Mouse (Mus musculus): ENCODE data around the gene Parp9. TPM values are rescaled to one million over a fixed set of nuclear protein-coding genes. Genes with fewer than 3 reads are reported as not detected.

Parp9 gene
- polyA plus RNA-seq, 1 experiment from 2014 or later, result 3.1 TPM

DNA sequence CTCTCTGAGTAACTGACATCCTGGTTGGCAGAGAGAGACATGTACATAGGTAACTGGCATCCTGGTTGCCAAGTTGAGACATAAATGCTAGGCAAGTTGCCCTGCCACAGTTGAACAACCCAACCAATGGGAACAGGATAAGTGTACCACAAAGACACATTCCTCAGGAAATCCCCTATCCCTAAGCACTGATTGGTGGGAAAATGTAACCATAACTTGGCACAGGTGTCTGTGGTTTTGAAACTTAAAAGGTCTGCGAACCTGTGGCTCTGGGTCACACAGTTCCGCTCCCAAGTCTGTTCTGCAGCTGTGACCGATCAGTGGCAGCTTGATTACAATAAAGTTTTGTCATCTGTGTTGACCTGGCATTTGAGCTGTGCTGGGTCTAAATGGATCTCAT lies 32.9 kb upstream of the Parp9 start:
- no peaks in the 10 kb centered on the region for H3K4me1 ChIP-seq (ENCODE audit: control insufficient read depth, insufficient read depth, low read length)
- H3K4me2 ChIP-seq (ENCODE audit: low read depth), result no peak overlapping the region
- WGBS, result 91% methylated on average over 3 of the region's 3 CpGs

DNA sequence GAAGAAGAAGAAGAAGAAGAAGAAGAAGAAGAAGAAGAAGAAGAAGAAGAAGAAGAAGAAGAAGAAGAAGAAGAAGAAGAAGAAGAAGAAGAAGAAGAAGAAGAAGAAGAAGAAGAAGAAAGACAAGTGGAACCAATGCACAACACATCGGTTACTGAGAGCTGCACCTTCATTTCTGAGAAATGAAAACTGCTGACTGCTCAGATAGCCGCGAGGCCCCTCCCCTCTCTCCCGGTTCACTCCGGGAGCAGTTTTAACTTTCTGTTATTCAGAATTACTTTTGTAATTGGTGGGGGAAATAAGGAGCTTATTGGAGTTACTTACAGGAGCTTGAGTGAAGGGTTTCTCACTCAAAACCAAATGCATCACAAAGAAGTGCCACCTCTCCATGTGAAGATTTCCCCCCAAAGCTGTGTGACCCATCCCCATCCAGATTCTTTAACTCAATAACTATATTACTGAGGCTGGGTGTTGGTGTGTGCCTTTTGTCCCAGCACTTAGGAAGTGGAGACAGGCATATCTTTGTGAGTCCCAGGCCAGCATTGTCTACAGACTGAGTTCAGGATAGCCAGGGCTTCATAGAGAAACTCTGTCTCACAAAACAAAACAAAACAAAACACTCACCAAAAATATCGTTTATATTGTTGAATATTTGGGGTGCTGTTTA lies 32.3 kb upstream of the Parp9 start:
- H3K4me3 ChIP-seq (ENCODE audit: low read depth, low read length), result no peak overlapping the region
- H3K27me3 ChIP-seq (ENCODE audit: control insufficient read depth, insufficient read depth, low read length), result no peaks in the 10 kb centered on the region
- ATAC-seq (ENCODE audit: insufficient read depth, low FRiP score, low TSS enrichment) (no peak), DNase-seq (ENCODE audit: low spot score) (no peak)
- H3K36me3 ChIP-seq (ENCODE audit: control insufficient read depth, insufficient read depth, low read length), result no peaks in the 10 kb centered on the region
- H3K9ac ChIP-seq (ENCODE audit: low read length), result no peak overlapping the region
- no peaks in the 10 kb centered on the region for H3K9me3 ChIP-seq (ENCODE audit: control insufficient read depth, low read length)
- H3K4me1 ChIP-seq (ENCODE audit: control insufficient read depth, insufficient read depth, low read length), result no peaks in the 10 kb centered on the region
- no peak overlapping the region for H3K27ac ChIP-seq (ENCODE audit: low read depth, low read length)
- H3K4me2 ChIP-seq (ENCODE audit: low read depth), result no peak overlapping the region
- 88% methylated on average over 6 of the region's 6 CpGs for WGBS

More for the DNA sequence above, 32.9 kb upstream of the Parp9 start:
- DNase-seq (ENCODE audit: low spot score) (no peak), ATAC-seq (ENCODE audit: insufficient read depth, low FRiP score, low TSS enrichment) (no peak)
- Histone ChIP-seq H3K4me3 (ENCODE audit: low read depth, low read length) (no peak overlapping the region), H3K27ac (ENCODE audit: low read depth, low read length) (no peak overlapping the region), H3K27me3 (ENCODE audit: control insufficient read depth, insufficient read depth, low read length) (no peaks in the 10 kb centered on the region), H3K9me3 (ENCODE audit: control insufficient read depth, low read length) (no peaks in the 10 kb centered on the region), H3K36me3 (ENCODE audit: control insufficient read depth, insufficient read depth, low read length) (no peaks in the 10 kb centered on the region), H3K9ac (ENCODE audit: low read length) (no peak overlapping the region)

DNA sequence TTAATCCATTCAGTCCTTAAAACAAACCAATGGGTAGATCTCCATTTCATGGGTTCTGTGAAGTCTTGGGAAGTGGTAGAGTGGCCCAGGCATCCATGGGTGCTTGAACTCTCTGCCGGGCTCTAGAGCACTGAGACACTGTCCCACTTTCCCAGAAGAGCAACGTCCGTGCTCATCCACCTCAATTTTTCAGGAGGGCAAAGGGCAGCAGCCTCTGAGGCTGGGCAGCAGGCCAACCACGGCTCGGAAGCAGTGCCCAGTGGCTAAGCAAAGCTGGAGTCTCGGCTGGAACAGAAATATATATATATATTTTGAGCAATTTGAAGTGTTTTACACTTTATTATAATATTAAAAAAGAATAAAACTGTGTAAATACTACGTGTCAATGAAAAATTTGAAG lies 31.4 kb upstream of the Parp9 start:
- H3K36me3 ChIP-seq (ENCODE audit: control insufficient read depth, insufficient read depth, low read length), result no peaks in the 10 kb centered on the region
- DNase-seq (ENCODE audit: low spot score), result no peak
- no peak overlapping the region for H3K9ac ChIP-seq (ENCODE audit: low read length)
- 85% methylated on average over 7 of the region's 7 CpGs for WGBS
- no peaks in the 10 kb centered on the region for H3K27me3 ChIP-seq (ENCODE audit: control insufficient read depth, insufficient read depth, low read length)
- H3K4me2 ChIP-seq (ENCODE audit: low read depth), result no peak overlapping the region
- no peak overlapping the region for H3K27ac ChIP-seq (ENCODE audit: low read depth, low read length)
- no peaks in the 10 kb centered on the region for H3K9me3 ChIP-seq (ENCODE audit: control insufficient read depth, low read length)
- ATAC-seq (ENCODE audit: insufficient read depth, low FRiP score, low TSS enrichment), result no peak
- H3K4me3 ChIP-seq (ENCODE audit: low read depth, low read length), result no peak overlapping the region
- no peaks in the 10 kb centered on the region for H3K4me1 ChIP-seq (ENCODE audit: control insufficient read depth, insufficient read depth, low read length)

DNA sequence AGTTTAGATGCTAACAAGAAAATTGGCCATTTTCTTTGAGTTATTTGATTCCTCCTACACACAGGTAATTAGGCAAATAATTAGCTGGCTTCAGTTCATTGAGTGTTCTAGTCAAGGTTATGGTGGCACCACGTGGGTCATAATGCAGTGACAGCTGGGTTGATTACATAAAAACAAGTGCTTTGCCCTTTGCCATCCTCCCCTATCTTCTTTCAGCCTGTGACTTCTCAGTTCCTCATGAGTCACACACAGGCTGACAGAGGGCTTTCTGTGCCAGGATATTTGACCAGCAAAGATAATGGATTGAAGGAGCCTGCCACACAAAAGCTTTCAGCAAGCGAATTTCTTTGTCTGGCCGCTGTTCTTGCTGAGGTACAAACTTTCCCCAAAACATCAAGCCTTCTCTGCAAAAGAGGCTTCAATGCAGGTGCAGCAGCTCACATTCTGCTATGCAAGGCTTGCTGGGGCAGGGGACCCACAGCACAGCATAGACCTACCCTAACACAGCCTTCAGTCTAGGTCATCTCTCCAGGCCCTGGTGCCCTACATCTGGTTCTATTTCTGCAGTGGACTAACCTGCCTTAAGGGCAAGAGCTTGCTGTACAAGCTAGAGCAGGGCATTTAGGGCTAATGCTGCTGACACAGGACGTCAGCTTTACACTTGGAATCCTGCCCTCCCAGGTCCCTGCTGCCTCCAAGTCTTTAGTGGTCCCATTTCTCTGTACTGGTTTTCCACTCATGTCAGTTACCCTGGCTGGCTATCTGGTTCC lies 30.7 kb upstream of the Parp9 start:
- Histone ChIP-seq H3K27me3 (ENCODE audit: control insufficient read depth, insufficient read depth, low read length) (no peaks in the 10 kb centered on the region), H3K4me2 (ENCODE audit: low read depth) (no peak overlapping the region), H3K36me3 (ENCODE audit: control insufficient read depth, insufficient read depth, low read length) (no peaks in the 10 kb centered on the region), H3K27ac (ENCODE audit: low read depth, low read length) (no peak overlapping the region), H3K9me3 (ENCODE audit: control insufficient read depth, low read length) (no peaks in the 10 kb centered on the region), H3K4me3 (ENCODE audit: low read depth, low read length) (no peak overlapping the region), H3K9ac (ENCODE audit: low read length) (no peak overlapping the region), H3K4me1 (ENCODE audit: control insufficient read depth, insufficient read depth, low read length) (no peaks in the 10 kb centered on the region)
- DNase-seq (ENCODE audit: low spot score) (no peak), ATAC-seq (ENCODE audit: insufficient read depth, low FRiP score, low TSS enrichment) (no peak)
- 71% methylated on average over 4 of the region's 4 CpGs for WGBS

DNA sequence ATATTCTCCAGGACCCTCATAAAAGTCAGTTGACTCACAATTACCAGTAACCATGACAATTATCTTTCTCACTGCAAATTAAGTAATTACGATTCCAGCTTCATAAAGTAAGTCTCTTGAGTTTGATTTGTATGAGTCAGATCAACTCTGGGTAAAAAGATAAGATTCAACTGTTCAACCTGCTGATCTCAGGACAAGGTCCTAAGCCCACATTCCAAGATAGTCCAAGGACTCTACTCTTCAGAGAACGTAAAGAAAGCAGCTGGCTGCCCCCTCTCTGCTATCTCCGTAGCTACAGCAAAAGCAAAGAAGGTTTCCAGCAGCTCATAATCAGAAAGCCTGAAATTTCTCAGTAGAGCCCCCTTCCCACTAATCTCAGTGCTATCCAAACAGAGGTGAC lies 26.8 kb upstream of the Parp9 start:
- WGBS, result 86% methylated on average over 3 of the region's 3 CpGs
- Histone ChIP-seq H3K9me3 (ENCODE audit: control insufficient read depth, low read length) (no peaks in the 10 kb centered on the region), H3K36me3 (ENCODE audit: control insufficient read depth, insufficient read depth, low read length) (no peaks in the 10 kb centered on the region), H3K4me1 (ENCODE audit: control insufficient read depth, insufficient read depth, low read length) (no peaks in the 10 kb centered on the region), H3K27ac (ENCODE audit: low read depth, low read length) (no peak overlapping the region), H3K4me3 (ENCODE audit: low read depth, low read length) (no peak overlapping the region), H3K27me3 (ENCODE audit: control insufficient read depth, insufficient read depth, low read length) (no peaks in the 10 kb centered on the region), H3K9ac (ENCODE audit: low read length) (no peak overlapping the region), H3K4me2 (ENCODE audit: low read depth) (no peak overlapping the region)
- no peak for DNase-seq (ENCODE audit: low spot score)
- ATAC-seq (ENCODE audit: insufficient read depth, low FRiP score, low TSS enrichment), result no peak

DNA sequence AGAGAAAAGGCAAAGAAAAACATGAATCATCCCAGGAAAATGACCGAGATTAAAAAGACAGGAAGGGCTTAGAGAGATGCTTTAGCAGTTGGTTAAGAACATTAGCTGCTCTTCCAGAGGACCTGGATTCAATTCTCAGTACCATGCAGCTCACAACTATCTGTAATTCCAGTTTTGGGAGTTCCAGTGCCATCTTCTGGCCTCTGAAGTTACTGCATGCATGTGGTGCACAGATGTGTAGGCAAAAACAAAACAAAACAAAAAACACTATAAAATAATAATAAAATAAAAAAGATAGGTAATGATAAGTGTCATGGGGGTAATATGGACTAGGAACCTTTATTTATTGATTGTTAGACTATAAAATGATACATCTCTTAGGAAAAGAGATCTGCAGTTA lies 24.7 kb upstream of the Parp9 start:
- H3K4me1 ChIP-seq (ENCODE audit: control insufficient read depth, insufficient read depth, low read length), result no peaks in the 10 kb centered on the region
- H3K36me3 ChIP-seq (ENCODE audit: control insufficient read depth, insufficient read depth, low read length), result no peaks in the 10 kb centered on the region
- no peaks in the 10 kb centered on the region for H3K9me3 ChIP-seq (ENCODE audit: control insufficient read depth, low read length)
- no peak overlapping the region for H3K27ac ChIP-seq (ENCODE audit: low read depth, low read length)
- DNase-seq (ENCODE audit: low spot score), result peak; percentile 20
- H3K4me2 ChIP-seq (ENCODE audit: low read depth), result no peak overlapping the region
- H3K9ac ChIP-seq (ENCODE audit: low read length), result no peak overlapping the region
- no peak for ATAC-seq (ENCODE audit: insufficient read depth, low FRiP score, low TSS enrichment)
- no peak overlapping the region for H3K4me3 ChIP-seq (ENCODE audit: low read depth, low read length)
- no peaks in the 10 kb centered on the region for H3K27me3 ChIP-seq (ENCODE audit: control insufficient read depth, insufficient read depth, low read length)
- WGBS, result 78% methylated on average over 1 of the region's 1 CpGs

DNA sequence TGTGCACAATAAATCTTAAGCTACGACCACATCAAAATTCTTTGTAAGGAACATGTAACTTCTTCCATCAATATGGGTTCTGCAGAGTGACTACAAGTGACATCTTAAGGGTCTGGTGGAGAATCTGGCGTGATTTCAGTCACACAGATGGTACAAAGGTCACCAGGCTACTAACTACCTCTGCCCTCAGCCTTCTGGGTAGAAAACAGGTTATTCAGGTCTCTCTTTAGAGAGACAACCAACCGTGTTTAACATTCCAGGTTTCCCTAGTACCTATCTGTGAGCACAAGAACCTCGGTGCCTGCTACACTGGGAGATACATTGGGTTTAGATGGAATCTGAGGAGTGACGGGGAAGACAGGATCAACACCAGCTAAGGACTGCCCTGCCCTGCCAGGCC lies 24.0 kb upstream of the Parp9 start:
- DNase-seq (ENCODE audit: low spot score), result no peak
- H3K4me1 ChIP-seq (ENCODE audit: control insufficient read depth, insufficient read depth, low read length), result no peaks in the 10 kb centered on the region
- no peak overlapping the region for H3K27ac ChIP-seq (ENCODE audit: low read depth, low read length)
- ATAC-seq (ENCODE audit: insufficient read depth, low FRiP score, low TSS enrichment), result no peak
- H3K9ac ChIP-seq (ENCODE audit: low read length), result no peak overlapping the region
- no peak overlapping the region for H3K4me2 ChIP-seq (ENCODE audit: low read depth)
- H3K4me3 ChIP-seq (ENCODE audit: low read depth, low read length), result no peak overlapping the region
- WGBS, result 71% methylated on average over 5 of the region's 5 CpGs
- no peaks in the 10 kb centered on the region for H3K27me3 ChIP-seq (ENCODE audit: control insufficient read depth, insufficient read depth, low read length)
- no peaks in the 10 kb centered on the region for H3K9me3 ChIP-seq (ENCODE audit: control insufficient read depth, low read length)
- H3K36me3 ChIP-seq (ENCODE audit: control insufficient read depth, insufficient read depth, low read length), result no peaks in the 10 kb centered on the region

DNA sequence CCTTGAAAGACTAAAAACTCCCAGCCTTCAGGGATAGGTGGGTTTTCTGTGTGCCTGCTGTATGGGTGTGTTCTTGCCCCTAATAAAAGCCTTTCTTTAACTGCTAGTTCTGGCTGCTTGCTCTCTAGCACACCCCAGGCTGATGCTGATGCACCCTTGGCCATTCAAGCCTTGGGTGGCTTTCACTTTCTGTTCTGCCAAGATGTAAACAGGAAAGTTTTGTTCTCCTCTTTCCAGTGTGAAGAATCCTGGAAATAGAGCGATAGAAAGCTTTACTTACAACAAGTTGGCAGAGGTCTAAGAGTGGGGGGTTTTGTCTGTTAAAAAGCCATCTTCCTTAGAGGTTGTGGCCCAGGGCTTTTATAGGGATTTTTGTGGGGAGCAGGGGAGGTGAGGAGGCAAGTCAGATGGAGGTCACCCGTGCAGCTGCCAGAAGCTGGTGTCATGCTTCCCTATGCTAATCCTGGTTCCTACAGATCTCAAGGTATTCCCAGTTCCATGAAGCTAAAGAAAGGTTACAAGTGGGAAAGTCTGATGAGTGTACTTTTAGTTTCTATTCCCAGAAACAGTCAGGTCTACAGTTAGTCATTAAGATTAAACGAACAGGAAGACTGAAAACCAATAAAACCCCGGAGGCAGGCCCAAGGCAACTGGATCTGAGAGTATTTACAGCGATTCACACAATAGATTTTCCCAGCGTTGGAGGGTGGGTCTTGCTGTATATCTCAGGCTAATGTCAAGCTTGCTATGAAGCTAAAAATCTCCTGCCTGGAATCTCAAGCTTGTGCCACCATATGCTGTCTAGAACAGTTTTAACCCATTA lies 19.3 kb upstream of the Parp9 start:
- DNase-seq (ENCODE audit: low spot score) (no peak), ATAC-seq (ENCODE audit: insufficient read depth, low FRiP score, low TSS enrichment) (no peak)
- Histone ChIP-seq H3K27ac (ENCODE audit: low read depth, low read length) (no peak overlapping the region), H3K4me2 (ENCODE audit: low read depth) (no peak overlapping the region), H3K36me3 (ENCODE audit: control insufficient read depth, insufficient read depth, low read length) (no peaks in the 10 kb centered on the region), H3K27me3 (ENCODE audit: control insufficient read depth, insufficient read depth, low read length) (no peaks in the 10 kb centered on the region), H3K9ac (ENCODE audit: low read length) (no peak overlapping the region), H3K4me1 (ENCODE audit: control insufficient read depth, insufficient read depth, low read length) (no peaks in the 10 kb centered on the region), H3K4me3 (ENCODE audit: low read depth, low read length) (no peak overlapping the region), H3K9me3 (ENCODE audit: control insufficient read depth, low read length) (no peaks in the 10 kb centered on the region)
- 80% methylated on average over 6 of the region's 6 CpGs for WGBS

All from neural tube, embryonic 11.5 days (tissue).